7 mouse cellular contexts compared by ENCODE assay signal in genomic region chr5:140948009-140948408, GRCm38 (mm10). TPM values are rescaled to one million over a fixed set of nuclear protein-coding genes. Genes with fewer than 3 reads are reported as not detected.
DNase-seq lines count a peak whose midpoint lies in the region; ATAC-seq and TF ChIP-seq lines count a peak whose summit lies in the region.

No protein-coding gene starts in this region.

- H3K4me2 ChIP-seq in CH12.LX (ENCODE audit: insufficient read depth, low read depth, poor library complexity, severe bottlenecking): peak overlapping the region; percentile 30
- H3K4me2 ChIP-seq in forebrain, embryonic 12.5 days: no peak overlapping the region

- H3K4me3 ChIP-seq in CH12.LX (replicated peaks in 1 of 3; ENCODE audit: low read depth in 2 of 3, low read length in 2 of 3, poor library complexity in 1 of 3): no peak overlapping the region
- H3K4me3 ChIP-seq in layer of hippocampus, adult 2 months: no peak overlapping the region
- H3K4me3 ChIP-seq in forebrain, embryonic 12.5 days (replicated peaks): no peak overlapping the region

- in situ Hi-C loops in CH12.LX (cut with MboI; ENCODE audit: low pct_ligation_motif_present, low pct_unique_long_range_greater_than_20kb, low sequenced_read_pairs): loop anchor here (5.0 kb wide), 1 partner anchor 44 kb away; no protein-coding TSS in a partner anchor

- peaks cover 37% of the 10 kb centered on the region for H3K79me2 ChIP-seq in CH12.LX (replicated peaks; ENCODE audit: control insufficient read depth, extremely low read depth, insufficient read depth, poor library complexity, severe bottlenecking)

- peaks cover 32 to 65% of the 10 kb centered on the region in 2 experiments for H3K36me3 ChIP-seq in CH12.LX (replicated peaks in 1 of 2; ENCODE audit: control insufficient read depth in 1 of 2, insufficient read depth in 1 of 2, low read length in 1 of 2)
- no peaks in the 10 kb centered on the region for H3K36me3 ChIP-seq in forebrain, embryonic 12.5 days (replicated peaks)

- TF ChIP-seq POLR2A in CH12.LX (IDR thresholded peaks at IDR 0.05; ENCODE audit: low read depth, low read length): peak; percentile 40; the same call in 1 of the 2 replicates

- peaks cover 54 to 83% of the 10 kb centered on the region in 2 experiments for H3K4me1 ChIP-seq in CH12.LX (ENCODE audit: control insufficient read depth in 1 of 2, insufficient read depth in 2 of 2)
- no peaks in the 10 kb centered on the region for H3K4me1 ChIP-seq in forebrain, embryonic 12.5 days

- H3K9ac ChIP-seq in CH12.LX (ENCODE audit: insufficient read depth, low read depth): peak overlapping the region; percentile 33
- H3K9ac ChIP-seq in forebrain, embryonic 12.5 days: no peak overlapping the region

- WGBS in forebrain, embryonic 12.5 days: 84% methylated on average over 10 of the region's 10 CpGs

- peak; percentile 76 for TF ChIP-seq EP300 in CH12.LX (IDR thresholded peaks at IDR 0.05; ENCODE audit: low read length)

- dilution Hi-C loops in CH12.LX (cut with MboI; ENCODE audit: extremely low pct_ligation_motif_present, extremely low pct_unique_long_range_greater_than_20kb, low sequenced_read_pairs): no loop called here

- TF ChIP-seq CTCF in CH12.LX (conservative IDR thresholded peaks at IDR 0.05 in 1 of 2, IDR thresholded peaks at IDR 0.05 in 1 of 2; ENCODE audit: low read depth in 2 of 2, low read length in 2 of 2): peak in 1 of 2 experiments; percentile 18; a peak in 1 of 4 replicates
- TF ChIP-seq CTCF in layer of hippocampus, adult 2 months (conservative IDR thresholded peaks at IDR 0.05): no peak

- peak; percentile 87 for DNase-seq in CH12.LX (ENCODE audit: extremely low read depth)
- DNase-seq in frontal cortex, postnatal 10 days (ENCODE audit: low spot score in 2 of 2): peak; percentile 62 to 77
- DNase-seq in layer of hippocampus, adult 2 months (ENCODE audit: low spot score in 2 of 2): peak; percentile 47 to 50
- DNase-seq in naive thymus-derived CD4-positive, alpha-beta T cell, adult 2 months (ENCODE audit: low read depth): peak; percentile 86
- DNase-seq in thymus, postnatal 14 days: peak; percentile 91
- no peak for DNase-seq in cerebellum, adult 9-11 months

- H3K9me3 ChIP-seq in CH12.LX (replicated peaks; ENCODE audit: low read length): peaks cover 18% of the 10 kb centered on the region
- H3K9me3 ChIP-seq in forebrain, embryonic 12.5 days: no peaks in the 10 kb centered on the region; the same call in 1 of the 2 replicates

- no peaks in the 10 kb centered on the region for H3K27me3 ChIP-seq in CH12.LX (replicated peaks)
- peaks cover 44% of the 10 kb centered on the region for H3K27me3 ChIP-seq in forebrain, embryonic 12.5 days

- H3K27ac ChIP-seq in CH12.LX (ENCODE audit: insufficient read depth, low read depth): peak overlapping the region; percentile 92
- H3K27ac ChIP-seq in layer of hippocampus, adult 2 months: peak overlapping the region; percentile 48
- H3K27ac ChIP-seq in forebrain, embryonic 12.5 days: no peak overlapping the region

- peak; percentile 5 for TF ChIP-seq RAD21 in CH12.LX (IDR thresholded peaks at IDR 0.05; ENCODE audit: low read depth, low read length)

- ATAC-seq in forebrain, embryonic 12.5 days (ENCODE audit: low FRiP score): no peak

TF ChIP-seq in CH12.LX, 34 proteins besides CTCF, POLR2A, EP300 and RAD21:
- TF ChIP-seq HCFC1 (IDR thresholded peaks at IDR 0.05; ENCODE audit: low read depth, low read length): peak; percentile 13; the same call in 1 of the 2 replicates
- TF ChIP-seq USF1 (IDR thresholded peaks at IDR 0.05; ENCODE audit: low read depth, low read length): no peak
- no peak for TF ChIP-seq JUN (IDR thresholded peaks at IDR 0.05; ENCODE audit: insufficient read depth, low read depth, low read length)
- peak; percentile 54; the same call in 1 of the 2 replicates for TF ChIP-seq MAX (IDR thresholded peaks at IDR 0.05; ENCODE audit: low read length)
- TF ChIP-seq TCF12 (IDR thresholded peaks at IDR 0.05; ENCODE audit: low read depth, low read length): peak; percentile 79
- TF ChIP-seq ETS1 (conservative IDR thresholded peaks at IDR 0.05; ENCODE audit: low read depth, low read length): peak; percentile 65
- no peak for TF ChIP-seq CHD1 (IDR thresholded peaks at IDR 0.05; ENCODE audit: low read depth, low read length)
- no peak for TF ChIP-seq ZKSCAN1 (IDR thresholded peaks at IDR 0.05; ENCODE audit: borderline replicate concordance, low read depth, low read length)
- peak; percentile 74 for TF ChIP-seq MXI1 (IDR thresholded peaks at IDR 0.05; ENCODE audit: low read depth, low read length)
- TF ChIP-seq MEF2A (IDR thresholded peaks at IDR 0.05; ENCODE audit: borderline replicate concordance, low read depth, low read length): peak; percentile 98
- TF ChIP-seq IRF4 (IDR thresholded peaks at IDR 0.05; ENCODE audit: low read depth, low read length): peak; percentile 80
- TF ChIP-seq MAZ (IDR thresholded peaks at IDR 0.05; ENCODE audit: low read depth, low read length): peak; percentile 77
- TF ChIP-seq ELF1 (IDR thresholded peaks at IDR 0.05; ENCODE audit: low read depth, low read length): peak; percentile 65; the same call in 1 of the 2 replicates
- 0 out of 2 replicates have a peak, but pooled peaks have one; percentile 44 for TF ChIP-seq RCOR1 (conservative IDR thresholded peaks at IDR 0.05; ENCODE audit: low read depth, low read length)
- TF ChIP-seq SMC3 (IDR thresholded peaks at IDR 0.05; ENCODE audit: low read depth, low read length): peak; percentile 29
- TF ChIP-seq BHLHE40 (IDR thresholded peaks at IDR 0.05; ENCODE audit: low read depth, low read length): peak; percentile 78
- peak; percentile 88; the same call in 1 of the 2 replicates for TF ChIP-seq MAFK (IDR thresholded peaks at IDR 0.05; ENCODE audit: insufficient replicate concordance, low read length)
- TF ChIP-seq UBTF (IDR thresholded peaks at IDR 0.05; ENCODE audit: low read depth, low read length): no peak
- TF ChIP-seq SIN3A (IDR thresholded peaks at IDR 0.05; ENCODE audit: low read length): no peak
- TF ChIP-seq CHD2 (IDR thresholded peaks at IDR 0.05; ENCODE audit: low read length): 0 out of 2 replicates have a peak, but pooled peaks have one; percentile 58
- peak; percentile 50; the same call in 1 of the 2 replicates for TF ChIP-seq MYC (IDR thresholded peaks at IDR 0.05; ENCODE audit: low read depth, low read length)

RNA-seq across cellular contexts. Expression of gene Card11, which starts 52.4 kb away (rescaled TPM):
- total RNA-seq in CH12.LX (2012; rRNA removed) (25.0 and 31.9 TPM in 2 replicates), CH12.LX (2014; rRNA removed) (12.0 and 16.1 TPM in 2 replicates)
- polyA plus RNA-seq in CH12.LX (2012; ENCODE audit: insufficient read length, low read depth): 81.6 and 84.6 TPM in 2 replicates
- total RNA-seq in layer of hippocampus, adult 2 months (2021): under 1 TPM in 1 of 2 experiments, not detected in 1; 0.12 TPM
- polyA plus RNA-seq in forebrain, embryonic 12.5 days (2016; fragmentation: Nextera tagmentation; extraction: Ambion mirVana): 0.04 TPM in 1 of 2 replicates, not detected in the other

Comparison
In these comparisons a context has a peak if more than half of its experiments do, and no peak if none do; other contexts are left out.
1. RNA of gene Card11, which starts 52.4 kb away (total RNA-seq): 12.0 to 31.9 TPM in CH12.LX; 0.12 TPM in layer of hippocampus, adult 2 months; every median in the first group is over 10 times any median in the second.